Mouse (Mus musculus) adrenal gland, postnatal 4 days (tissue): ENCODE data around the gene Wdr77. TPM values are rescaled to one million over a fixed set of nuclear protein-coding genes. Genes with fewer than 3 reads are reported as not detected.
A peak's percentile ranks its signal among the peaks of the same experiment; 100 is the strongest.
"Not testable (repeated sequence)": the region's sequence is repeated elsewhere in the genome, so short reads cannot be mapped to it uniquely, and the experiment has no call there.

Source experiments
- DNase-seq, 2 experiments: peaks; one replicate each; pipeline ENCODE4 v3.0.0; 2021 to 2022; ENCODE audit warnings: low spot score in 2 of 2, mixed read lengths in 2 of 2
- long read RNA-seq, 2 experiments: library from polyadenylated mRNA; stranded (forward); transcript quantifications; one replicate each; pipeline ENCODE4 v2.0.0; 2021
- total RNA-seq, 2 experiments: library from RNA; stranded (reverse); gene quantifications; 2 replicates each; pipeline ENCODE4 v1.2.3; 2021

The Wdr77 gene
- total RNA-seq = 10 to 100 TPM; 74.0 to 76.3 TPM
- long read RNA-seq, experiment 1, transcript Wdr77-201 (10 exons, 3,682 nt) = major isoform, 60 of 69 reads
- long read RNA-seq, experiment 1, partial matches to known transcripts = 1 of 69 reads
- long read RNA-seq, experiment 1, other reads (novel, unspliced or antisense) = 7 of 69 reads
- long read RNA-seq, experiment 2, transcript Wdr77-201 (10 exons, 3,682 nt) = major isoform, 91 of 118 reads
- long read RNA-seq, experiment 2, partial matches to known transcripts = 6 of 118 reads
- long read RNA-seq, experiment 2, other reads (novel, unspliced or antisense) = 21 of 118 reads

- peak; percentile 77 to 94 for DNase-seq
Observed at GRCm38 (mm10) chr3:105958974-105959580, at the start of gene Wdr77. TSS of gene Wdr77 (plus strand) at chr3:105959369.

- no peak for DNase-seq
Observed at GRCm38 (mm10) chr3:105910519-105911190, 48.5 kb upstream of the Wdr77 start.

- no peak for DNase-seq
Observed at GRCm38 (mm10) chr3:105912097-105912880, 46.9 kb upstream of the Wdr77 start.

GRCm38 (mm10) chr3:105913839-105914681, 45.1 kb upstream of the Wdr77 start:
- DNase-seq = no peak

- DNase-seq = no peak
Observed at GRCm38 (mm10) chr3:105915281-105915680, 43.9 kb upstream of the Wdr77 start.

GRCm38 (mm10) chr3:105916455-105916854, 42.7 kb upstream of the Wdr77 start:
- DNase-seq = not testable (repeated sequence)

GRCm38 (mm10) chr3:105917656-105918354, 41.4 kb upstream of the Wdr77 start:
- no peak for DNase-seq

- DNase-seq = no peak
Observed at GRCm38 (mm10) chr3:105918355-105918745, 40.8 kb upstream of the Wdr77 start.

- not testable (repeated sequence) for DNase-seq
Observed at GRCm38 (mm10) chr3:105920743-105921142, 38.4 kb upstream of the Wdr77 start.

- no peak for DNase-seq
Observed at GRCm38 (mm10) chr3:105921959-105922358, 37.2 kb upstream of the Wdr77 start.

GRCm38 (mm10) chr3:105924616-105925015, 34.6 kb upstream of the Wdr77 start:
- DNase-seq = no peak

GRCm38 (mm10) chr3:105927561-105928194, 31.5 kb upstream of the Wdr77 start:
- DNase-seq = no peak

- no peak for DNase-seq
Observed at GRCm38 (mm10) chr3:105928195-105928569, 31.0 kb upstream of the Wdr77 start.

GRCm38 (mm10) chr3:105928781-105929180, 30.4 kb upstream of the Wdr77 start:
- DNase-seq = no peak

GRCm38 (mm10) chr3:105929821-105930220, 29.3 kb upstream of the Wdr77 start:
- DNase-seq = no peak

GRCm38 (mm10) chr3:105931095-105931494, 28.1 kb upstream of the Wdr77 start:
- DNase-seq = no peak

GRCm38 (mm10) chr3:105932240-105933071, 26.7 kb upstream of the Wdr77 start, which contains the start of gene I830077J02Rik:
TSS of gene I830077J02Rik (minus strand) at chr3:105932664.
- DNase-seq = no peak

GRCm38 (mm10) chr3:105933926-105934325, 25.2 kb upstream of the Wdr77 start:
- DNase-seq = no peak
